Mouse (Mus musculus): ENCODE results near the gene Agbl5. TPM values are rescaled to one million over a fixed set of nuclear protein-coding genes. Genes with fewer than 3 reads are reported as not detected.

The Agbl5 gene
- polyA plus RNA-seq, 1 experiment from 2014 or later, result 18.9 TPM

DNA sequence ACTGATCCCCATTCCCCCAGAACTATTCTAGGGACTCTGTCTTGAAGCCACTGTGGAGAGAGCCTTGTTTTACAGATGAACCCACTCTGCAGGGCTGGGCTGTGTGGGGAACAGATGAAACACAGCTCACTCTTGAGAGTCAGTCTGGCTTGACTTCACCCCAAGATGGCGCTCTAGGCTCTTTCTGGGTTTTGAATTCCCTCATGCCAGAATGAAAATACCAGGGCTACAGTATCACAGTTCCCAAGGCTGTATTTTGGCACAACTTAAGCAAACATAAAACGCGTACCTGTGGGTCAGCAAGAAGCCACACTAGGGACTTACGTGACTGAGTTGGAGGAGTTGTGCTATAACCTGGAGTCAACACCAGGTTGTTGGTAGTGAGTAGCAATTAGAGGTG is 41.6 kb downstream of the Agbl5 start:
- Histone ChIP-seq H3K4me2 (ENCODE audit: low read length) (no peak overlapping the region), H3K9me3 (replicated peaks; ENCODE audit: control insufficient read depth, low read length) (no peaks in the 10 kb centered on the region), H3K9ac (ENCODE audit: low read length) (no peak overlapping the region), H3K4me1 (ENCODE audit: control insufficient read depth, insufficient read depth, low read length) (no peaks in the 10 kb centered on the region), H3K36me3 (ENCODE audit: control insufficient read depth, insufficient read depth, low read length) (no peaks in the 10 kb centered on the region), H3K27ac (ENCODE audit: low read depth, low read length) (no peak overlapping the region), H3K27me3 (replicated peaks; ENCODE audit: control insufficient read depth, insufficient read depth, low read length) (no peaks in the 10 kb centered on the region), H3K4me3 (ENCODE audit: low read depth, low read length) (no peak overlapping the region)
- 37% methylated on average over 4 of the region's 4 CpGs for WGBS
- ATAC-seq (peak; percentile 24; the same call in 1 of the 2 replicates), DNase-seq (ENCODE audit: low spot score) (peak; percentile 78)

DNA sequence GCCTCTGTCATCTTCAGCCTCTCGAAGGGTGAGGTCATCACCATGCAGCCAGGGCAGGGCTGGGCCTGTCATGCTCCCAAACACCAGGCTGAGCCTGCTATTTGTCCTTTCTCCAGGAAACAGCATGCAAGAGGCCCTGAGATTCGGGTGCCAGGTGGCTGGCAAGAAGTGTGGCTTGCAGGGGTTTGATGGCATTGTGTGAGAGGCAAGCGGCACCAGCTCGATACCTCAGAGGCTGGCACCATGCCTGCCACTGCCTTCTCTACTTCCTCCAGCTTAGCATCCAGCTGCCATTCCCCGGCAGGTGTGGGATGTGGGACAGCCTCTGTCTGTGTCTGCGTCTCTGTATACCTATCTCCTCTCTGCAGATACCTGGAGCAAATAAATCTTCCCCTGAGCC is 42.4 kb downstream of the Agbl5 start:
- no peak overlapping the region for H3K9ac ChIP-seq (ENCODE audit: low read length)

DNA sequence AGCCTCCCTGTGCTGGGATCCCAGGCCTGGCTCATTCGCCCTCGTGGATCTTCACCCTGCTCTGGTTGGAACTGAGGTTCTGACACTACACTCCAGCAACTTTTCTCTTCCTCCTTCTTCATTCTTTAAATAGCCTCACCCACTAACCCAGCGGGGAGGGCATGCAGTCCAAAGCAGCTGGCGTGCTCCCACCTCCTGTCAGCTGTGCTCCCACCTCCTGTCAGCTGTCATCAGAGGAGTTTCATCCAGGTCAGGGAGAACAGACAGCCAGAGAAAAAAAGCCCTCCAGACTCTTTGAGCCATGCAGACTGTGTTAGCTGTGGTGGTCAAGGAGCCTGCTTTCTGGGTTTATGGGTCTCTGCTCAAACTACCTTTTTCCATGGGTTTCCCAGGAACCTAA is 42.9 kb downstream of the Agbl5 start:
- H3K27ac ChIP-seq (ENCODE audit: low read depth, low read length), result no peak overlapping the region
- WGBS, result 82% methylated on average over 4 of the region's 4 CpGs
- no peak for DNase-seq (ENCODE audit: low spot score)

More for the DNA sequence above, 42.4 kb downstream of the Agbl5 start:
- Histone ChIP-seq H3K36me3 (ENCODE audit: control insufficient read depth, insufficient read depth, low read length) (no peaks in the 10 kb centered on the region), H3K4me3 (ENCODE audit: low read depth, low read length) (no peak overlapping the region), H3K27ac (ENCODE audit: low read depth, low read length) (no peak overlapping the region), H3K4me2 (ENCODE audit: low read length) (no peak overlapping the region), H3K4me1 (ENCODE audit: control insufficient read depth, insufficient read depth, low read length) (no peaks in the 10 kb centered on the region), H3K27me3 (replicated peaks; ENCODE audit: control insufficient read depth, insufficient read depth, low read length) (no peaks in the 10 kb centered on the region), H3K9me3 (replicated peaks; ENCODE audit: control insufficient read depth, low read length) (no peaks in the 10 kb centered on the region)
- ATAC-seq, result no peak
- WGBS, result 63% methylated on average over 6 of the region's 6 CpGs
- DNase-seq (ENCODE audit: low spot score), result no peak

DNA sequence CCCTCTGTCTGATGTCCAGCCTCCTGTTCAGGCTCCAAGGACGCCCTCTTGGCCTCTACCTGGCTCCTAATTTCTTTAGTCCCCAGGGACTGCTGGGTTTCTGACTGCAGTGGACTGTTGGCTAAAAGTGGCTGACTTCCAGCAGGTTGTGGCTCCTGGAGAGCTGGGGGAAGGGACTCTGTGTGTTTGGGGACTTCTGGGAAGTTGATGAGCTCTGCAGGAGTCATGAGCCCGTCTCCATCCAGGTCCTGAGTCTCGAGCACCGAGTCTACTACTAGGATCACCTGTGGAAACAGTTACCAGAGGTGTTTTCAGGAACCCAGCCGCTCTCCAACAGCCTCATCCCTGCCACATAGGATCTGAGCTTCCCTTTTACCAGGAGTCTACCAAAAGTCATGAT is 45.2 kb downstream of the Agbl5 start:
- Histone ChIP-seq H3K4me3 (ENCODE audit: low read depth, low read length) (no peak overlapping the region), H3K36me3 (ENCODE audit: control insufficient read depth, insufficient read depth, low read length) (no peaks in the 10 kb centered on the region), H3K9me3 (replicated peaks; ENCODE audit: control insufficient read depth, low read length) (no peaks in the 10 kb centered on the region), H3K9ac (ENCODE audit: low read length) (no peak overlapping the region), H3K4me1 (ENCODE audit: control insufficient read depth, insufficient read depth, low read length) (no peaks in the 10 kb centered on the region), H3K27ac (ENCODE audit: low read depth, low read length) (no peak overlapping the region), H3K4me2 (ENCODE audit: low read length) (no peak overlapping the region), H3K27me3 (replicated peaks; ENCODE audit: control insufficient read depth, insufficient read depth, low read length) (no peaks in the 10 kb centered on the region)
- DNase-seq (ENCODE audit: low spot score) (no peak), ATAC-seq (no peak)
- 65% methylated on average over 5 of the region's 5 CpGs for WGBS

More for the DNA sequence above, 42.9 kb downstream of the Agbl5 start:
- H3K9ac ChIP-seq (ENCODE audit: low read length), result no peak overlapping the region
- H3K9me3 ChIP-seq (replicated peaks; ENCODE audit: control insufficient read depth, low read length), result no peaks in the 10 kb centered on the region
- no peak overlapping the region for H3K4me3 ChIP-seq (ENCODE audit: low read depth, low read length)
- no peak for ATAC-seq
- H3K36me3 ChIP-seq (ENCODE audit: control insufficient read depth, insufficient read depth, low read length), result no peaks in the 10 kb centered on the region
- H3K4me2 ChIP-seq (ENCODE audit: low read length), result no peak overlapping the region
- H3K4me1 ChIP-seq (ENCODE audit: control insufficient read depth, insufficient read depth, low read length), result no peaks in the 10 kb centered on the region
- H3K27me3 ChIP-seq (replicated peaks; ENCODE audit: control insufficient read depth, insufficient read depth, low read length), result no peaks in the 10 kb centered on the region

DNA sequence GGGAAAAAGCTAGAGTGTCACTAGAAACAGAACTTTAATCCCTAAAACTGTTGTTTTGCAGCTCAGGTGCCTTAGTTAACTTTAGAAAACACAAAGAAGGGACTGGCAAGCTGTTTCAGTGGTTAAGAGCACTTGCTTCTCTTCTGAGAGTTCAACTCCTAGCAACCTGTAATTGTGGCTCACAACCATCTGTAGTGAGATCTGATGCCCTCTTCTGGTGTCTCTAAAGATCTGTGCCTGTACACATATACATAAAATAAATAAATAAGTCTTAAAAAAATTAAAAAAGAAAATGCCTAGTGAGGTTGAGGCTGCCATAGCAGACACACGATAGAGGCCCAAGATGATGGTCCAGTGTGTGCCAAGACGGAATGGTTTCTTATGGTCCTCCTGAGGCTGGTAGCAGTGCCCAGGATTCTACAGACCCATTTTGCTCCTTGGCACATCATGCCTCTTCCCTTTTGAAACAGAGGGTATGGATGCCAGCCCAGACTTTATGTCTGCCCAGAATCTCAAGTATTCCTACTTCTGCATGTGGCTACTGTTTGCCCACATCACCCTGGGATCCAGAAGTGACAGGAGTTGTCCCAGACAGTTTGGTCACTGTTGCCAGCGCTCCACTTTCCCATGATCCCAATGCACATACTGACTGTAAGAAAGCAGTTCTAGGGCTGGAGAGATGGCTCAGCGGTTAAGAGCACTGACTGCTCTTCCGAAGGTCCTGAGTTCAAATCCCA is 46.4 kb downstream of the Agbl5 start:
- H3K4me1 ChIP-seq (ENCODE audit: control insufficient read depth, insufficient read depth, low read length), result no peaks in the 10 kb centered on the region
- no peaks in the 10 kb centered on the region for H3K9me3 ChIP-seq (replicated peaks; ENCODE audit: control insufficient read depth, low read length)
- no peaks in the 10 kb centered on the region for H3K27me3 ChIP-seq (replicated peaks; ENCODE audit: control insufficient read depth, insufficient read depth, low read length)
- 83% methylated on average over 5 of the region's 5 CpGs for WGBS
- ATAC-seq (no peak), DNase-seq (ENCODE audit: low spot score) (no peak)
- H3K9ac ChIP-seq (ENCODE audit: low read length), result no peak overlapping the region
- H3K4me2 ChIP-seq (ENCODE audit: low read length), result no peak overlapping the region
- H3K4me3 ChIP-seq (ENCODE audit: low read depth, low read length), result no peak overlapping the region
- H3K36me3 ChIP-seq (ENCODE audit: control insufficient read depth, insufficient read depth, low read length), result no peaks in the 10 kb centered on the region
- no peak overlapping the region for H3K27ac ChIP-seq (ENCODE audit: low read depth, low read length)

DNA sequence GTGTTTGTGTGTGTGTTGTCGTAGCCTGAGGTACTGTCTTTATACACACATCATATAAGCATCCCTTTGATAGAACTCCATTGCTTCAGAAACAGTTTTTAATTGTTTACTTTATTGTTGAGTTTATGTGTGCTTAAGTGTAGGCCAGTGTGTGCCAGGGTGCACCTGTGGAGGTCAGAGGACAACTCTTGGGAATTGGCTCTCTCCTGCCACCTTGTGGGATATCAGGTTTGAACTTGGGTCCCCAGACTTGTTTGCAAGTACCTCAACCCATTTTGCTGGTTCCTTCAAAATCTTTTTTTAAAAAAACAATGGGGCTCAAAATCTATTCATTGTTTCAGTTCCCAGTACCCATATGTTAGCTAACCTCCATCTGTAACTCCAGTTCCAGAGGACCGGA is 54.5 kb downstream of the Agbl5 start:
- Histone ChIP-seq H3K9ac (ENCODE audit: low read length) (no peak overlapping the region), H3K9me3 (replicated peaks; ENCODE audit: control insufficient read depth, low read length) (no peaks in the 10 kb centered on the region), H3K4me3 (ENCODE audit: low read depth, low read length) (no peak overlapping the region), H3K36me3 (ENCODE audit: control insufficient read depth, insufficient read depth, low read length) (no peaks in the 10 kb centered on the region), H3K4me2 (ENCODE audit: low read length) (no peak overlapping the region), H3K4me1 (ENCODE audit: control insufficient read depth, insufficient read depth, low read length) (no peaks in the 10 kb centered on the region), H3K27me3 (replicated peaks; ENCODE audit: control insufficient read depth, insufficient read depth, low read length) (no peaks in the 10 kb centered on the region), H3K27ac (ENCODE audit: low read depth, low read length) (no peak overlapping the region)
- no peak for DNase-seq (ENCODE audit: low spot score)
- WGBS, result 92% methylated on average over 2 of the region's 2 CpGs
- ATAC-seq, result no peak

DNA sequence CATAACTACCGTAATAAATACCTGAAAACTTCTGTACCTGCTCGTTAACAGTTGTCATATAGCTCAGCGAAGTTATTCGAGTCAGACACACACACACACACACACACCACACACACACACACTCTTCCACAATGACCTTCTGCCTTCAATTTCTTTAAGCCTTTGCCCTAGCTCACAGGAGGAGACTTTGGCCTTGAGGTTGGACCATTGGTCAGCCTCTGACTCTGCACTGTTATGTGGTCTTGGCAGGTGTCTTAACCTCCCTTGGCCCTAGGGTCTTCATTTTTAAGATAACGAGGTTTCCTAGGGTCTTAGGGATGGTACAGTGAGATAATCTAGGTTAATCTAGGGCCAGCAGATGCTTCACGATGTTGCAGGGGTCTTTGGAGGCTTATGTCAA is 55.9 kb downstream of the Agbl5 start:
- Histone ChIP-seq H3K4me3 (ENCODE audit: low read depth, low read length) (no peak overlapping the region), H3K9ac (ENCODE audit: low read length) (no peak overlapping the region)
- DNase-seq (ENCODE audit: low spot score), result no peak

DNA sequence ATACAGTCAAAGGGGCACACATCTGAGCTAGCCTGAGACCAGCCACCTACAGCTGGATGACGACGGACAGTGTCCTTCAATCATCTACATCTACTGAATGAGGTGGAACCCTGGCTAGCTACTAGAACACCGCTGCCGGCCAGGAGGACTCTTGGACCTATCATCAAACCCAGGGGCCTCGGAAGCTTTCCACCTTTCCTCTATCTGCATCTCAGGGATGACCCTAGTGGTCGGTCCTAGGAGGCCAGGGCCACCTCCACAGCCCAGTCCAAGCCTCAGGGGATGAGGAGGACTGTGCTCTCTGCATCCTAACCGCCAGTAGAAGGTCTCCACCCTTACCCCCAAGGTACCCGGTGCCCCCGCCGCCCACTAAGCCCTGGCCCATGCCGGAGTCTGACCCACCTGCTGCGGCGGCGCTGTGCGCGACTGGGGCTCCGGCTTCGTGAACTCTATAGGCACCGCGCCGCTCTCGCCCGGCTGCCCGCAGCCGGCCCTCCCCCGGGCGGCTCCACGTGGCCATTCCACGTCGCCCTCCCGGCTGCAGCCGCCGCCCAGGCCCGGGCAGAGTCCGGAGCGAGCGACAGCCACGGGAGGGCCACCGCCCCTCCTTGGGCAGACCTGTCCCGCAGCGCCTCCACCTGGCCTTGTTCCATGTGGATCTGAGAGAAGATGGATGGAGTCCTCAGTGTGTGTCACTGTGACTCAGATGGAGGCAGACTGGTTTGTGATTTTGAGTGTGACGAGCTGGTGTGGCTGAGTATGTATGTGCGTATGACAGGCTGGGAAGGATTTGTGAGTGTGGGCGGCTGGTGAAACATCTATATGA is 56.7 kb downstream of the Agbl5 start, which contains the start of gene Cgref1:
TSS of gene Cgref1 (minus strand) at position 636 of the 826 bp plus-strand sequence.
- WGBS, result 4% methylated on average over 44 of the region's 44 CpGs
- ATAC-seq (peak; percentile 59), DNase-seq (ENCODE audit: low spot score) (peak; percentile 74)
- no peaks in the 10 kb centered on the region for H3K27me3 ChIP-seq (replicated peaks; ENCODE audit: control insufficient read depth, insufficient read depth, low read length)
- no peaks in the 10 kb centered on the region for H3K36me3 ChIP-seq (ENCODE audit: control insufficient read depth, insufficient read depth, low read length)
- H3K4me1 ChIP-seq (ENCODE audit: control insufficient read depth, insufficient read depth, low read length), result peaks cover 1% of the 10 kb centered on the region
- no peaks in the 10 kb centered on the region for H3K9me3 ChIP-seq (replicated peaks; ENCODE audit: control insufficient read depth, low read length)
- H3K4me2 ChIP-seq (ENCODE audit: low read length), result peak within 1 kb of the TSS; percentile 81
- peak within 1 kb of the TSS; percentile 72 for H3K9ac ChIP-seq (ENCODE audit: low read length)
- no peak within 1 kb of the TSS for H3K27ac ChIP-seq (ENCODE audit: low read depth, low read length)
- peak within 1 kb of the TSS; percentile 46 for H3K4me3 ChIP-seq (ENCODE audit: low read depth, low read length)

More for the DNA sequence above, 55.9 kb downstream of the Agbl5 start:
- 86% methylated on average over 6 of the region's 6 CpGs for WGBS
- Histone ChIP-seq H3K36me3 (ENCODE audit: control insufficient read depth, insufficient read depth, low read length) (no peaks in the 10 kb centered on the region), H3K9me3 (replicated peaks; ENCODE audit: control insufficient read depth, low read length) (no peaks in the 10 kb centered on the region), H3K4me1 (ENCODE audit: control insufficient read depth, insufficient read depth, low read length) (no peaks in the 10 kb centered on the region; the same call in 1 of the 2 replicates), H3K4me2 (ENCODE audit: low read length) (no peak overlapping the region), H3K27ac (ENCODE audit: low read depth, low read length) (no peak overlapping the region), H3K27me3 (replicated peaks; ENCODE audit: control insufficient read depth, insufficient read depth, low read length) (no peaks in the 10 kb centered on the region)
- ATAC-seq, result no peak

DNA sequence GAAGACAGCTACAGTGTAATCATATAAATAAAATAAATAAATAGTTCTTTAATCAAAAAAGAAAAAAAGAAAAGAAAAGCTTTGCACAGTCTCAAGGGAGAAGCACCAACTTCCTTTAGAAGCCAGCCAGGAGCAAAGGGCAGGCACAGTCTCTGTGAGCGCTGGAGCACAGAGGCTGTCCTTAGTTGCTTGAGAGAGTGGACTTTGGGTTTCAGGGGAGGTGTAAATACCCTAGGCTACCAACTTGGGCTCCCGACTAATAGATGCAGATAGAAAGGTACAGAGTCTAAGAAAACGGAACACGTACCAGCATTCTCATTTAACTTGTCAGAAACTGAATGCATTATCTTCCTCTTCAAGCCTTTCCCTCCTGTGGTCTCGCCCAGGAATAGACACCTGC is 60.1 kb downstream of the Agbl5 start:
- Histone ChIP-seq H3K9me3 (replicated peaks; ENCODE audit: control insufficient read depth, low read length) (no peaks in the 10 kb centered on the region), H3K36me3 (ENCODE audit: control insufficient read depth, insufficient read depth, low read length) (peaks cover 17% of the 10 kb centered on the region), H3K4me1 (ENCODE audit: control insufficient read depth, insufficient read depth, low read length) (peaks cover 6% of the 10 kb centered on the region), H3K27me3 (replicated peaks; ENCODE audit: control insufficient read depth, insufficient read depth, low read length) (no peaks in the 10 kb centered on the region), H3K4me3 (ENCODE audit: low read depth, low read length) (no peak overlapping the region), H3K27ac (ENCODE audit: low read depth, low read length) (no peak overlapping the region), H3K9ac (ENCODE audit: low read length) (no peak overlapping the region), H3K4me2 (ENCODE audit: low read length) (no peak overlapping the region)
- 77% methylated on average over 5 of the region's 5 CpGs for WGBS
- DNase-seq (ENCODE audit: low spot score), result no peak
- ATAC-seq, result no peak
